Mouse (Mus musculus): Measurements from ENCODE around the gene Olfr1218. TPM values are rescaled to one million over a fixed set of nuclear protein-coding genes. Genes with fewer than 3 reads are reported as not detected.
"Not testable (repeated sequence)": the region's sequence is repeated elsewhere in the genome, so short reads cannot be mapped to it uniquely, and the experiment has no call there.

Gene Olfr1218
- total and polyA plus RNA-seq, 3 experiments = 0.27 TPM; not detected in 2

DNA sequence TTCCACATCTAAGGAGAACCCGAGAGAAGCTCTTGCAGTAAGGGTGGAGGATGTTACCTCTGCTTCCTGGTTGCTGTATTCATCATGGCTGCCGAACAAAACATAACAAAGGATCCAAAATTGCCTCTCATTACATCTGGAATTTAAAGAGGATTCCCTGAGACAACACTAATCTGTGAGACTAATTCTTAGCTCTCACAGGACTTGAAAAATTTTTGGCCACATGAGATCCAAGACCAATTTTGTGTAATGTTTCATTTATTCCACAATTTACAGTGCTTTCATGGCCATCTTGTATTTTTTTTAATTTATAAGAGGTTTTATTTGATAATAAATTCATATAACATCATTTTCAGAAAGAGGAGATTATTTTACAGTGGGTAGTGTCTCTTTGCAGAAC is 29.0 kb downstream of the Olfr1218 start, which contains the start of gene Olfr1217:
TSS of gene Olfr1217 (minus strand) at position 101 of the 400 bp plus-strand sequence.
- Histone ChIP-seq H3K4me3 (ENCODE audit: low read depth, low read length) (no peak within 1 kb of the TSS), H3K27me3 (ENCODE audit: insufficient read depth, low read length) (no peaks in the 10 kb centered on the region), H3K36me3 (replicated peaks) (no peaks in the 10 kb centered on the region), H3K4me1 (ENCODE audit: insufficient read depth, low read depth, low read length) (no peaks in the 10 kb centered on the region), H3K9me3 (replicated peaks) (no peaks in the 10 kb centered on the region)
- TF ChIP-seq CTCF (IDR thresholded peaks at IDR 0.05; ENCODE audit: low read depth, low read length) = no peak
- TF ChIP-seq POLR2AphosphoS5 (IDR thresholded peaks at IDR 0.05; ENCODE audit: insufficient replicate concordance, low read depth, low read length) = no peak
- no peak for TF ChIP-seq GATA2 (IDR thresholded peaks at IDR 0.05; ENCODE audit: borderline replicate concordance, low read depth, low read length)
- no peak for TF ChIP-seq TAL1 (conservative IDR thresholded peaks at IDR 0.05; ENCODE audit: low read depth, low read length)
- TF ChIP-seq GATA1 (IDR thresholded peaks at IDR 0.05; ENCODE audit: borderline replicate concordance, low read length) = no peak
- ATAC-seq (ENCODE audit: extremely low read depth, insufficient number of reproducible peaks, low FRiP score, poor library complexity, severe bottlenecking) = no peak
- no peak for DNase-seq (ENCODE audit: low spot score)

DNA sequence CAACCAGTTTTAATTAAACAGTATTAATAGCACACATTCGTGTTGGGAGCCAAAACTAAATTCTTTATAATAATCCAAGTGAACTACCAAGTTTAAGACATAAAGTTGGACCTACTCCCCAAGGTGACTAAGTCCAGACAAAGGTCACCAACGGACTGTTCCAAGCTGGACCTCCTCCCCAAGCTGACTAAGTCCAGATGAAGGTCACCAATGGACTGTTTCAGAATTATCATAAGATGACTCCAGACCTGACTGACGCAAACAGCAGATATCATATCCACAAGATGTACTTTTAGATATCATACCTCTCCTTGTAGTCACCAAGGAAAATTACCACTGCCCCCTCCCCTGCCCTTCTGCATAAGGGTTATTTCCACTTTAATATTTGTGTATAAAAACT is 39.6 kb downstream of the Olfr1218 start:
- H3K9me3 ChIP-seq (replicated peaks); DNase-seq (ENCODE audit: low spot score); H3K36me3 ChIP-seq (replicated peaks); ATAC-seq (ENCODE audit: extremely low read depth, insufficient number of reproducible peaks, low FRiP score, poor library complexity, severe bottlenecking); H3K4me1 ChIP-seq (ENCODE audit: insufficient read depth, low read depth, low read length); H3K27me3 ChIP-seq (ENCODE audit: insufficient read depth, low read length); H3K4me3 ChIP-seq (ENCODE audit: low read depth, low read length): not testable (repeated sequence)

DNA sequence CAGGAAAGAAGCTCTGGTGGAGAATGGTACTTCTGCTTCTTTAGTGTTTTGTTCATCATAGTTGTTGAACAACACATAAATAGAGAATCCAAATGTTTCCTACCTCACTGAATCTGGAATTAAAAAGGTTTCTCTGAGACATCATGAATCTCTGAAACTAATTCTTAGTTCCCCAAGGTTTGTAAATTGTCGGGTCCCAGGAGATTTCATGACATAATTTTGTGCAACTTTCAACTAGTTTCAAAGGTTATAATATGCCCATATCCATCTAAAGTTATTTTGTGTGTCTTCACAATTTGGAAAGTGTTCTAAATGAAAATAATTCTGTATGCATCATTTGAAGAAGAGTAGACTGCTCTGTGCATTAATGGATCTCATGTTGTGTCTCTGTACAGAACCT is 42.7 kb downstream of the Olfr1218 start, which contains the start of gene Olfr1216:
TSS of gene Olfr1216 (minus strand) at position 101 of the 400 bp plus-strand sequence.
- H3K36me3 ChIP-seq (replicated peaks) = no peaks in the 10 kb centered on the region
- no peaks in the 10 kb centered on the region for H3K9me3 ChIP-seq (replicated peaks)
- H3K4me1 ChIP-seq (ENCODE audit: insufficient read depth, low read depth, low read length) = no peaks in the 10 kb centered on the region
- DNase-seq (ENCODE audit: low spot score) (no peak), ATAC-seq (ENCODE audit: extremely low read depth, insufficient number of reproducible peaks, low FRiP score, poor library complexity, severe bottlenecking) (no peak)
- no peaks in the 10 kb centered on the region for H3K27me3 ChIP-seq (ENCODE audit: insufficient read depth, low read length)
- TF ChIP-seq CTCF (IDR thresholded peaks at IDR 0.05; ENCODE audit: low read depth, low read length) (no peak), GATA2 (IDR thresholded peaks at IDR 0.05; ENCODE audit: borderline replicate concordance, low read depth, low read length) (no peak), TAL1 (conservative IDR thresholded peaks at IDR 0.05; ENCODE audit: low read depth, low read length) (no peak), POLR2AphosphoS5 (IDR thresholded peaks at IDR 0.05; ENCODE audit: insufficient replicate concordance, low read depth, low read length) (no peak)
- H3K4me3 ChIP-seq (ENCODE audit: low read depth, low read length) = no peak within 1 kb of the TSS

DNA sequence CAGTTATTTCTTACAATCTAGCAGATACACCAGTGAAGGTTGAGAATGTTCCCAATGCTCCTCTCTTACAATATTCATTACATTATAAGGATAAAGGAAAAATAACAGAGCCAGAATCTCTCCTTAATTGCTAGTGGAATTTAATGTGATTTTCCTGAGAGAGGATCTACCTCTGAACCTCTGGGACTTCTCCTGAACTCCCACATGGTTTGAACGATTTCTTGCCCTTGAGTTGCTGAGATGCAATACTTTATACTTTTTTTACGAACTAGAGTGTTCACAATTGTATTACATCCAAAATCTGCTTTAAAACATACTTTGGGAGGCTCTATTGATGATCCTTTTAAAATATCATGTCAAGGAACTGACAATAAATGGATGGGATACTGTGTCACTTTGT is 54.1 kb downstream of the Olfr1218 start, which contains the start of gene Olfr1215:
TSS of gene Olfr1215 (minus strand) at position 101 of the 400 bp plus-strand sequence.
- Histone ChIP-seq H3K4me3 (ENCODE audit: low read depth, low read length) (no peak within 1 kb of the TSS), H3K27me3 (ENCODE audit: insufficient read depth, low read length) (no peaks in the 10 kb centered on the region), H3K36me3 (replicated peaks) (no peaks in the 10 kb centered on the region), H3K9me3 (replicated peaks) (no peaks in the 10 kb centered on the region), H3K4me1 (ENCODE audit: insufficient read depth, low read depth, low read length) (no peaks in the 10 kb centered on the region)
- no peak for ATAC-seq (ENCODE audit: extremely low read depth, insufficient number of reproducible peaks, low FRiP score, poor library complexity, severe bottlenecking)
- no peak for DNase-seq (ENCODE audit: low spot score)
- TF ChIP-seq POLR2AphosphoS5 (IDR thresholded peaks at IDR 0.05; ENCODE audit: insufficient replicate concordance, low read depth, low read length) (no peak), TAL1 (conservative IDR thresholded peaks at IDR 0.05; ENCODE audit: low read depth, low read length) (no peak)

Other genes starting within 250 kb of the Olfr1218 start
Only the 20 nearest of the 25 such genes appear.
- not detected in 2 replicates for gene Olfr1204, start 211.9 kb downstream of the Olfr1218 start, total RNA-seq (2014; fragmentation: Nextera tagmentation)
- 0.06 and 0.11 TPM in 2 replicates for gene Olfr1204, start 211.9 kb downstream of the Olfr1218 start, total RNA-seq (2017)
- gene Olfr1204, start 211.9 kb downstream of the Olfr1218 start, polyA plus RNA-seq (2012) = not detected in 2 replicates
- not detected in 2 replicates for gene Olfr1206, start 198.0 kb downstream of the Olfr1218 start, total RNA-seq (2014; fragmentation: Nextera tagmentation)
- 0.16 TPM in 1 of 2 replicates, not detected in the other for gene Olfr1206, start 198.0 kb downstream of the Olfr1218 start, total RNA-seq (2017)
- not detected in 2 replicates for gene Olfr1206, start 198.0 kb downstream of the Olfr1218 start, polyA plus RNA-seq (2012)
- gene Olfr1208, start 158.9 kb downstream of the Olfr1218 start, total RNA-seq (2014; fragmentation: Nextera tagmentation) = not detected in 2 replicates
- gene Olfr1208, start 158.9 kb downstream of the Olfr1218 start, total RNA-seq (2017) = 0.11 and 0.17 TPM in 2 replicates
- not detected in 2 replicates for gene Olfr1208, start 158.9 kb downstream of the Olfr1218 start, polyA plus RNA-seq (2012)
- not detected in 2 replicates for gene Olfr1209, start 146.0 kb downstream of the Olfr1218 start, total RNA-seq (2014; fragmentation: Nextera tagmentation)
- 0.05 TPM in 1 of 2 replicates, not detected in the other for gene Olfr1209, start 146.0 kb downstream of the Olfr1218 start, total RNA-seq (2017)
- 0.07 TPM in 1 of 2 replicates, not detected in the other for gene Olfr1209, start 146.0 kb downstream of the Olfr1218 start, polyA plus RNA-seq (2012)
- not detected in 2 replicates for gene Olfr1211, start 123.1 kb downstream of the Olfr1218 start, total RNA-seq (2014; fragmentation: Nextera tagmentation)
- 0.05 TPM in 1 of 2 replicates, not detected in the other for gene Olfr1211, start 123.1 kb downstream of the Olfr1218 start, total RNA-seq (2017)
- not detected in 2 replicates for gene Olfr1211, start 123.1 kb downstream of the Olfr1218 start, polyA plus RNA-seq (2012)
- not detected in 2 replicates for gene Olfr1212, start 107.2 kb downstream of the Olfr1218 start, total RNA-seq (2014; fragmentation: Nextera tagmentation)
- gene Olfr1212, start 107.2 kb downstream of the Olfr1218 start, total RNA-seq (2017) = 0.06 and 0.55 TPM in 2 replicates
- gene Olfr1212, start 107.2 kb downstream of the Olfr1218 start, polyA plus RNA-seq (2012) = not detected in 2 replicates
- gene Gm13762, start 80.9 kb downstream of the Olfr1218 start, total RNA-seq (2014; fragmentation: Nextera tagmentation) = not detected in 2 replicates
- gene Gm13762, start 80.9 kb downstream of the Olfr1218 start, total RNA-seq (2017) = 0.17 TPM in 1 of 2 replicates, not detected in the other
- gene Gm13762, start 80.9 kb downstream of the Olfr1218 start, polyA plus RNA-seq (2012) = not detected in 2 replicates
- not detected in 2 replicates for gene Olfr1214, start 68.5 kb downstream of the Olfr1218 start, total RNA-seq (2014; fragmentation: Nextera tagmentation)
- 0.16 TPM in 1 of 2 replicates, not detected in the other for gene Olfr1214, start 68.5 kb downstream of the Olfr1218 start, total RNA-seq (2017)
- not detected in 2 replicates for gene Olfr1214, start 68.5 kb downstream of the Olfr1218 start, polyA plus RNA-seq (2012)
- gene Olfr1215, start 54.2 kb downstream of the Olfr1218 start, total RNA-seq (2014; fragmentation: Nextera tagmentation) = not detected in 2 replicates
- not detected in 2 replicates for gene Olfr1215, start 54.2 kb downstream of the Olfr1218 start, total RNA-seq (2017)
- not detected in 2 replicates for gene Olfr1215, start 54.2 kb downstream of the Olfr1218 start, polyA plus RNA-seq (2012)
- gene Olfr1216, start 42.8 kb downstream of the Olfr1218 start, total RNA-seq (2014; fragmentation: Nextera tagmentation) = not detected in 2 replicates
- gene Olfr1216, start 42.8 kb downstream of the Olfr1218 start, total RNA-seq (2017) = 0.06 TPM in 1 of 2 replicates, not detected in the other
- not detected in 2 replicates for gene Olfr1216, start 42.8 kb downstream of the Olfr1218 start, polyA plus RNA-seq (2012)
- gene Olfr1217, start 29.1 kb downstream of the Olfr1218 start, total RNA-seq (2014; fragmentation: Nextera tagmentation) = not detected in 2 replicates
- gene Olfr1217, start 29.1 kb downstream of the Olfr1218 start, total RNA-seq (2017) = 0.12 and 0.16 TPM in 2 replicates
- gene Olfr1217, start 29.1 kb downstream of the Olfr1218 start, polyA plus RNA-seq (2012) = not detected in 2 replicates
- not detected in 2 replicates for gene Olfr1219, start 22.3 kb upstream of the Olfr1218 start, total RNA-seq (2014; fragmentation: Nextera tagmentation)
- 0.22 TPM in 1 of 2 replicates, not detected in the other for gene Olfr1219, start 22.3 kb upstream of the Olfr1218 start, total RNA-seq (2017)
- not detected in 2 replicates for gene Olfr1219, start 22.3 kb upstream of the Olfr1218 start, polyA plus RNA-seq (2012)
- gene Olfr1220, start 45.6 kb upstream of the Olfr1218 start, total RNA-seq (2014; fragmentation: Nextera tagmentation) = 0.15 TPM in 1 of 2 replicates, not detected in the other
- 0.05 and 0.12 TPM in 2 replicates for gene Olfr1220, start 45.6 kb upstream of the Olfr1218 start, total RNA-seq (2017)
- gene Olfr1220, start 45.6 kb upstream of the Olfr1218 start, polyA plus RNA-seq (2012) = not detected in 2 replicates
- gene Olfr1221, start 56.1 kb upstream of the Olfr1218 start, total RNA-seq (2014; fragmentation: Nextera tagmentation) = not detected in 2 replicates
- gene Olfr1221, start 56.1 kb upstream of the Olfr1218 start, total RNA-seq (2017) = 0.06 and 0.11 TPM in 2 replicates
- not detected in 2 replicates for gene Olfr1221, start 56.1 kb upstream of the Olfr1218 start, polyA plus RNA-seq (2012)
- not detected in 2 replicates for gene Olfr1222, start 71.9 kb upstream of the Olfr1218 start, total RNA-seq (2014; fragmentation: Nextera tagmentation)
- 0.16 and 0.29 TPM in 2 replicates for gene Olfr1222, start 71.9 kb upstream of the Olfr1218 start, total RNA-seq (2017)
- not detected in 2 replicates for gene Olfr1222, start 71.9 kb upstream of the Olfr1218 start, polyA plus RNA-seq (2012)
- not detected in 2 replicates for gene Olfr1223, start 90.4 kb upstream of the Olfr1218 start, total RNA-seq (2014; fragmentation: Nextera tagmentation)
- 0.06 TPM in 1 of 2 replicates, not detected in the other for gene Olfr1223, start 90.4 kb upstream of the Olfr1218 start, total RNA-seq (2017)
- not detected in 2 replicates for gene Olfr1223, start 90.4 kb upstream of the Olfr1218 start, polyA plus RNA-seq (2012)
- gene Olfr1224-ps1, start 102.9 kb upstream of the Olfr1218 start, total RNA-seq (2014; fragmentation: Nextera tagmentation) = not detected in 2 replicates
- gene Olfr1224-ps1, start 102.9 kb upstream of the Olfr1218 start, total RNA-seq (2017) = not detected in 2 replicates
- not detected in 2 replicates for gene Olfr1224-ps1, start 102.9 kb upstream of the Olfr1218 start, polyA plus RNA-seq (2012)
- gene Olfr1225, start 113.5 kb upstream of the Olfr1218 start, total RNA-seq (2014; fragmentation: Nextera tagmentation) = not detected in 2 replicates
- 0.16 and 0.41 TPM in 2 replicates for gene Olfr1225, start 113.5 kb upstream of the Olfr1218 start, total RNA-seq (2017)
- not detected in 2 replicates for gene Olfr1225, start 113.5 kb upstream of the Olfr1218 start, polyA plus RNA-seq (2012)
- gene Olfr1226, start 138.9 kb upstream of the Olfr1218 start, total RNA-seq (2014; fragmentation: Nextera tagmentation) = not detected in 2 replicates
- 0.12 and 0.16 TPM in 2 replicates for gene Olfr1226, start 138.9 kb upstream of the Olfr1218 start, total RNA-seq (2017)
- not detected in 2 replicates for gene Olfr1226, start 138.9 kb upstream of the Olfr1218 start, polyA plus RNA-seq (2012)
- gene Olfr1228, start 192.9 kb upstream of the Olfr1218 start, total RNA-seq (2014; fragmentation: Nextera tagmentation) = not detected in 2 replicates
- 0.05 TPM in 1 of 2 replicates, not detected in the other for gene Olfr1228, start 192.9 kb upstream of the Olfr1218 start, total RNA-seq (2017)
- not detected in 2 replicates for gene Olfr1228, start 192.9 kb upstream of the Olfr1218 start, polyA plus RNA-seq (2012)

Data from G1E (cell line).